Mouse (Mus musculus) B cell, adult (primary cell): ENCODE results near the gene Tmem259. TPM values are rescaled to one million over a fixed set of nuclear protein-coding genes. Genes with fewer than 3 reads are reported as not detected.

Experiments used
- total RNA-seq: library from RNA; stranded (reverse); gene quantifications from 4 replicates; pipeline ENCODE4 v1.2.4, GENCODE M21; 2023; ENCODE audit not compliant: inconsistent age

Tmem259 gene
- total RNA-seq: 157 to 164 TPM (median 160 TPM) in 4 replicates

GRCm38 (mm10) chr10:79984195-79984816 is at the start of gene Tmem259:
Tmem259 (minus strand) TSS chr10:79984330.

DNA sequence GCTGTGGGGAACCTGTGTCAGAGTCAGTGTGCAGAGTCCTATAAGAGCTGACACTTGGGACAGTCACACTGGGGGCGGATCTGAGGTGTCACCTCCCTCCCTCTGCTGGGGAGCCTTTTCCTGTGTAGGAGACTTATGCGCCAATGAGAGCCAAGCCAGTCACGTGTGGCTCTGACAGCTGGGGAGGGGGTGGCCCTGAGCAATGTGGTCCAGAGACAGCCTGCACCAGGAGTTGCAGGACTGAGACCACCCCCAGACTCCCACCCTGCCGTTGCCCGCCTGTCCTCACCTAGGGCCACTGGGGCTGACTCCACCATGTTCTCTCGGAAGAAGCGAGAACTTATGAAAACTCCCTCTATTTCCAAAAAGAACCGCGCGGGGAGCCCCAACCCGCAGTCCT is 32.4 kb upstream of the Tmem259 start, which contains the start of gene Arhgap45:
Gene Arhgap45 (plus strand): TSS at position 143 of the 400 bp plus-strand sequence.

GRCm38 (mm10) chr10:79996272-79997033 is 12.3 kb upstream of the Tmem259 start, which contains the start of gene Abca7:
Abca7 (plus strand) TSS chr10:79996494.

DNA sequence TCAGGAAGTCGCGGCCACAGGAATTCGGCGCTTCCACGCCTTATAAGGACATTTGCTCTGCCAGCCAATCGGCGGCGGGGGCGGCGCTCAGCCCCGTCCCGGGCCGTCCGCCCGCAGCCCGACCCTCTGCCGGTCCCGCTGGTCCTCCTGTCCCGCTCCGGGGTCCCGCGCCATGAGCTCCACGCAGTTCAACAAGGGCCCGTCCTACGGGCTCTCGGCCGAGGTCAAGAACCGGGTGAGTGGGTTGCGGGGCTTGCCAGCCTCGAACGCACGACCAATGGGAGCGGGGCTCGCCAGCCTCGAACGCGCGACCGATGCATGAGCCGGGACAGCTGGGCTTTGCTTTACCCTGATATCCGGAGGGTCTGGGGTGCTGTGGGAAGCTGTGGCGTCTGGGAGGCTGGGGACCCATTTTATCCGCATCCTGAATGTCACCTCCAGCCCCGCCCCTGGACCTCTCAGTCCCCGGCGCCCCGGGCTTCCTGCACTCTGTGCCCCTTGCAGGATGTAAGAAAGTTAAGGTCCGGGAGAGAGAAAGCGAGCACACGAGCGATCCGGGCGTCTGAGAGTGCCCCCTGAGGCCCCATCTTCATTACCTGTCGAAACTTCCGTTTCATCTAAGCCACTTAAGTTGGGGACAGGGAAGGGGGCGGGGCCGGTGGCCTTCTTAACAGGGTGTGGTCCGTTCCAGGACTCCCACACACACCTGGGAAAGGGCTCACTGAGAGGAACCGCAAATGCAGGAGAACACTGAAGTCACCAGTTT is 4.6 kb upstream of the Tmem259 start, which contains the start of gene Cnn2:
Gene Cnn2 (plus strand): TSS at position 79 of the 766 bp plus-strand sequence.

DNA sequence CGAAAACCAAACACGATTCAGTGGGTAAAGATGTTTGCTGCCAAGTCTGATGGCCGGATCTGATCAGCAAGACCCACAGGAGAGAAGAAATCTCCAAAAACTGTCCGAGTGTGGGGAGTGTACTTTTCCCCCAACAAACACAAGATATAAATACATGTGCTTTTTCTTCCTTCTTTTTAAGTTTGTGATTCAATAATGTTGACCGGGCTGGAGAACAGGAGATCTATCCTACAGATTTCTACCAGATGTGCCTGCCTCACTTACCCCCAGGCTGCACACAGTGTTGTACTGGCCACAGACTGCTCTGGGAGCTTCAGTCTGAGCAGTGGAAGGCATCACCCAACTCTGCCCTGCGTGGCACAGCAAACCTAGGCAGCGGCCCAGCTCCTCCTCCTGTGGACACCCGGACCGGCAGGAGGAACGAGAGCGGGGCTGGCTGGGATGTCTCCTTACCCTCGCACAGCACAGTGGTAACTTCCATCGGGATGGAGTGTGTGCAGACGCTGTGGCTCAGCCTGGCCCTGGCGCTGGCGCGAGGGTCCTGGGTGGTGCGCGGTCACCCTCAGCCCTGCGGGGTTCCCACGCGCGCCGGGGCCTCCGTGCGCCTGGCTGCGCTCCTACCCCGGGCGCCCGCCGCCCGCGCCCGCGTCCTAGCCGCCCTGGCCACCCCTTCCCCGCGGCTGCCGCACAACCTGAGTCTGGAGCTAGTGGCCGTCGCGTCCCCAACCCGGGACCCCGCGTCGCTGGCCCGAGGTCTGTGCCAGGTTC is 13.5 kb downstream of the Tmem259 start, which contains the start of gene Grin3b:
Gene Grin3b (plus strand): TSS at position 301 of the 768 bp plus-strand sequence.

GRCm38 (mm10) chr10:79959847-79960601 is 24.1 kb downstream of the Tmem259 start, which contains the start of gene Wdr18:
Wdr18 (plus strand) TSS chr10:79960152.

GRCm38 (mm10) chr10:79926491-79927323 is 57.4 kb downstream of the Tmem259 start, which contains the start of gene Arid3a:
Arid3a (plus strand) TSS chr10:79927043.

Other genes starting within 250 kb of the Tmem259 start
- 55.6 to 79.9 TPM (median 71.2 TPM) in 4 replicates for gene Polrmt, start 237.7 kb downstream of the Tmem259 start, total RNA-seq
- gene Fgf22, start 229.3 kb downstream of the Tmem259 start, total RNA-seq: not detected in 4 replicates
- 52.1 to 65.8 TPM (median 59.1 TPM) in 4 replicates for gene Rnf126, start 217.4 kb downstream of the Tmem259 start, total RNA-seq
- gene Fstl3, start 207.1 kb downstream of the Tmem259 start, total RNA-seq: 1.1 to 2.1 TPM (median 1.7 TPM) in 4 replicates
- gene Prss57, start 193.4 kb downstream of the Tmem259 start, total RNA-seq: not detected in 4 replicates
- 5.9 to 8.0 TPM (median 6.7 TPM) in 4 replicates for gene Palm, start 190.8 kb downstream of the Tmem259 start, total RNA-seq
- not detected in 4 replicates for gene Misp, start 163.3 kb downstream of the Tmem259 start, total RNA-seq
- 430 to 480 TPM (median 445 TPM) in 4 replicates for gene Ptbp1, start 129.9 kb downstream of the Tmem259 start, total RNA-seq
- gene Prtn3, start 109.9 kb downstream of the Tmem259 start, total RNA-seq: not detected in 4 replicates
- 0.27 to 1.1 TPM (median 0.75 TPM) in 4 replicates for gene Plppr3, start 109.7 kb downstream of the Tmem259 start, total RNA-seq
- gene Elane, start 98.1 kb downstream of the Tmem259 start, total RNA-seq: not detected in 4 replicates
- not detected in 4 replicates for gene Cfd, start 93.5 kb downstream of the Tmem259 start, total RNA-seq
- gene Med16, start 75.4 kb downstream of the Tmem259 start, total RNA-seq: 76.7 to 86.8 TPM (median 80.6 TPM) in 4 replicates
- gene Gm26602, start 73.5 kb downstream of the Tmem259 start, total RNA-seq: not detected in 4 replicates
- gene Kiss1r, start 67.4 kb downstream of the Tmem259 start, total RNA-seq: 0.16 to 0.90 TPM (median 0.41 TPM) in 4 replicates
- gene R3hdm4, start 63.1 kb downstream of the Tmem259 start, total RNA-seq: 97.6 to 112 TPM (median 107 TPM) in 4 replicates
- 33.9 to 40.6 TPM (median 35.9 TPM) in 4 replicates for gene Arid3a, start 57.3 kb downstream of the Tmem259 start, total RNA-seq
- gene Wdr18, start 24.2 kb downstream of the Tmem259 start, total RNA-seq: 40.2 to 51.6 TPM (median 44.7 TPM) in 4 replicates
- gene Grin3b, start 13.6 kb downstream of the Tmem259 start, total RNA-seq: 0.21 TPM in 1 of 4 replicates, not detected in the others
- gene Cnn2, start 4.3 kb upstream of the Tmem259 start, total RNA-seq: 325 to 361 TPM (median 340 TPM) in 4 replicates
- 53.9 to 56.0 TPM (median 54.6 TPM) in 4 replicates for gene Abca7, start 12.2 kb upstream of the Tmem259 start, total RNA-seq
- 493 to 520 TPM (median 510 TPM) in 4 replicates for gene Arhgap45, start 32.3 kb upstream of the Tmem259 start, total RNA-seq
- 73.4 to 86.2 TPM (median 75.9 TPM) in 4 replicates for gene Polr2e, start 55.5 kb upstream of the Tmem259 start, total RNA-seq
- gene Gpx4, start 62.8 kb upstream of the Tmem259 start, total RNA-seq: 124 to 132 TPM (median 128 TPM) in 4 replicates
- gene Sbno2, start 121.2 kb upstream of the Tmem259 start, total RNA-seq: 109 to 122 TPM (median 117 TPM) in 4 replicates
- gene Stk11, start 131.5 kb upstream of the Tmem259 start, total RNA-seq: 173 to 183 TPM (median 178 TPM) in 4 replicates
- gene Atp5d, start 154.3 kb upstream of the Tmem259 start, total RNA-seq: 164 to 190 TPM (median 176 TPM) in 4 replicates
- gene Cbarp, start 156.5 kb upstream of the Tmem259 start, total RNA-seq: 5.9 to 9.3 TPM (median 6.8 TPM) in 4 replicates
- 143 to 168 TPM (median 155 TPM) in 4 replicates for gene Midn, start 163.9 kb upstream of the Tmem259 start, total RNA-seq
- gene Cirbp, start 181.7 kb upstream of the Tmem259 start, total RNA-seq: 183 to 228 TPM (median 208 TPM) in 4 replicates
- 10.6 to 16.3 TPM (median 15.1 TPM) in 4 replicates for gene 1600002K03Rik, start 188.6 kb upstream of the Tmem259 start, total RNA-seq
- gene Efna2, start 195.2 kb upstream of the Tmem259 start, total RNA-seq: 0.24 to 0.51 TPM in 2 of 4 replicates, not detected in the others
- gene Mum1, start 242.1 kb upstream of the Tmem259 start, total RNA-seq: 54.4 to 64.3 TPM (median 58.3 TPM) in 4 replicates